ENCODE assay signal across 19 mouse cellular contexts in genomic region chr6:54569776-54570175, GRCm38 (mm10). TPM values are rescaled to one million over a fixed set of nuclear protein-coding genes. Genes with fewer than 3 reads are reported as not detected.
DNase-seq lines count a peak whose midpoint lies in the region; ATAC-seq and TF ChIP-seq lines count a peak whose summit lies in the region.
"Had no signal": no experiment of that assay in that cellular context is flagged by ENCODE, and none has a peak within 500 bp of the region (broad histone marks: within the 10 kb centered on the region; RNA-seq: fewer than 3 reads in every experiment).

No protein-coding gene starts in this region.

- 0 out of 2 replicates have a peak overlapping the region, but pooled peaks have one; percentile 6 for H3K9ac ChIP-seq in forebrain, postnatal 0 days
- H3K9ac ChIP-seq in hindbrain, postnatal 0 days (replicated peaks; ENCODE audit: low read length), result no peak overlapping the region
- H3K9ac ChIP-seq in kidney, embryonic 16.5 days (replicated peaks; ENCODE audit: low read length), result no peak overlapping the region
- H3K9ac ChIP-seq: intestine, embryonic 15.5 days; limb, embryonic 15.5 days; liver, postnatal 0 days had no signal

- H3K4me2 ChIP-seq in forebrain, postnatal 0 days (ENCODE audit: low read depth), result peak overlapping the region; percentile 26; the same call in 1 of the 2 replicates
- H3K4me2 ChIP-seq in hindbrain, postnatal 0 days (ENCODE audit: low read depth, low read length), result peak overlapping the region; percentile 19; the same call in 1 of the 2 replicates
- no peak overlapping the region for H3K4me2 ChIP-seq in kidney, embryonic 16.5 days (replicated peaks; ENCODE audit: low read depth, low read length)
- H3K4me2 ChIP-seq: intestine, embryonic 15.5 days; limb, embryonic 15.5 days had no signal

- no peaks in the 10 kb centered on the region for H3K27me3 ChIP-seq in forebrain, postnatal 0 days (ENCODE audit: insufficient read depth, low read length)
- no peaks in the 10 kb centered on the region for H3K27me3 ChIP-seq in hindbrain, postnatal 0 days (ENCODE audit: insufficient read depth, low read length)
- peaks cover 2% of the 10 kb centered on the region; the same call in 1 of the 2 replicates for H3K27me3 ChIP-seq in kidney, embryonic 16.5 days (ENCODE audit: insufficient read depth, low read length)
- H3K27me3 ChIP-seq: intestine, embryonic 15.5 days; limb, embryonic 15.5 days had no signal

- peak; percentile 24 for DNase-seq in right cerebral cortex, postnatal 14 days
- DNase-seq in right cerebral cortex, postnatal 25 days, result no peak
- no peak for DNase-seq in forebrain, postnatal 0 days
- peak; percentile 16 for DNase-seq in hindbrain, postnatal 0 days (ENCODE audit: low spot score)
- no peak for DNase-seq in urinary bladder, adult 2 months (ENCODE audit: low spot score)
- DNase-seq: adrenal gland, postnatal 25 days; cerebellum, adult 11 months; cerebellum, postnatal 36 days; gastrocnemius, adult 2 months; heart, adult 2 months; kidney, postnatal 14 days; liver, postnatal 0 days; thymus, adult 2 months had no signal

- TF ChIP-seq CTCF in forebrain, postnatal 0 days (IDR thresholded peaks at IDR 0.05; ENCODE audit: low read depth), result no peak
- TF ChIP-seq CTCF in hindbrain, postnatal 0 days (IDR thresholded peaks at IDR 0.05; ENCODE audit: low read depth), result no peak

- WGBS in forebrain, postnatal 0 days, result 11% methylated on average over 7 of the region's 7 CpGs
- 18% methylated on average over 7 of the region's 7 CpGs for WGBS in hindbrain, postnatal 0 days
- WGBS in kidney, embryonic 16.5 days, result 41% methylated on average over 7 of the region's 7 CpGs

- ATAC-seq in forebrain, postnatal 0 days, result no peak
- no peak for ATAC-seq in hindbrain, postnatal 0 days
- ATAC-seq in activated CD4-positive, CD25-positive, alpha-beta regulatory T cell, adult 4 months, result no peak
- ATAC-seq in kidney, embryonic 16.5 days (ENCODE audit: low FRiP score, low TSS enrichment), result no peak
- ATAC-seq: CD4-positive, CD25-positive, alpha-beta regulatory T cell, adult 4 months; intestine, embryonic 15.5 days; liver, postnatal 0 days had no signal

- no peaks in the 10 kb centered on the region for H3K36me3 ChIP-seq in forebrain, postnatal 0 days (ENCODE audit: insufficient read depth)
- H3K36me3 ChIP-seq in hindbrain, postnatal 0 days (ENCODE audit: insufficient read depth, low read length), result no peaks in the 10 kb centered on the region
- no peaks in the 10 kb centered on the region for H3K36me3 ChIP-seq in kidney, embryonic 16.5 days (ENCODE audit: insufficient read depth, low read length)
- H3K36me3 ChIP-seq: intestine, embryonic 15.5 days; limb, embryonic 15.5 days had no signal

- H3K9me3 ChIP-seq in forebrain, postnatal 0 days (ENCODE audit: low read length), result no peaks in the 10 kb centered on the region
- no peaks in the 10 kb centered on the region for H3K9me3 ChIP-seq in hindbrain, postnatal 0 days (ENCODE audit: low read length)
- H3K9me3 ChIP-seq in kidney, embryonic 16.5 days (ENCODE audit: low read length), result no peaks in the 10 kb centered on the region
- H3K9me3 ChIP-seq: intestine, embryonic 15.5 days; limb, embryonic 15.5 days had no signal

- peak overlapping the region; percentile 46 for H3K27ac ChIP-seq in forebrain, postnatal 0 days (ENCODE audit: low read depth, low read length)
- peak overlapping the region; percentile 48; the same call in 1 of the 2 replicates for H3K27ac ChIP-seq in hindbrain, postnatal 0 days
- H3K27ac ChIP-seq in kidney, embryonic 16.5 days (ENCODE audit: low read length), result no peak overlapping the region
- H3K27ac ChIP-seq: gastrocnemius, adult 2 months; heart, adult 2 months; intestine, embryonic 15.5 days; limb, embryonic 15.5 days had no signal

- no peak overlapping the region for H3K4me3 ChIP-seq in forebrain, postnatal 0 days (ENCODE audit: low read depth, low read length)
- H3K4me3 ChIP-seq in hindbrain, postnatal 0 days (ENCODE audit: low read length), result no peak overlapping the region
- no peak overlapping the region for H3K4me3 ChIP-seq in kidney, embryonic 16.5 days (ENCODE audit: low read length)
- H3K4me3 ChIP-seq: gastrocnemius, adult 2 months; heart, adult 2 months; intestine, embryonic 15.5 days; limb, embryonic 15.5 days had no signal

- peaks cover 21% of the 10 kb centered on the region for H3K4me1 ChIP-seq in forebrain, postnatal 0 days (ENCODE audit: insufficient read depth)
- H3K4me1 ChIP-seq in hindbrain, postnatal 0 days (ENCODE audit: insufficient read depth, low read length), result peaks cover 4% of the 10 kb centered on the region; the same call in 1 of the 2 replicates
- peaks cover 36% of the 10 kb centered on the region for H3K4me1 ChIP-seq in kidney, embryonic 16.5 days (ENCODE audit: insufficient read depth, low read length)

RNA-seq across cellular contexts. Expression of gene Scrn1, which starts 3.5 kb away (rescaled TPM):
- 189 and 195 TPM in 2 replicates for total RNA-seq in forebrain, postnatal 0 days (2014; rRNA removed)
- polyA plus RNA-seq in forebrain, postnatal 0 days (2015; fragmentation: Nextera tagmentation; extraction: Ambion mirVana), result 95.5 and 122 TPM in 2 replicates
- total RNA-seq in hindbrain, postnatal 0 days (2014; rRNA removed), result 117 and 121 TPM in 2 replicates
- 91.7 and 93.2 TPM in 2 replicates for polyA plus RNA-seq in hindbrain, postnatal 0 days (2015; fragmentation: Nextera tagmentation; extraction: Ambion mirVana)
- polyA plus RNA-seq in activated CD4-positive, CD25-positive, alpha-beta regulatory T cell, adult 4 months (2017; shearing (Covaris generic)), result not detected
- polyA plus RNA-seq in urinary bladder, adult 2 months (2012; rRNA removed), result 6.3 and 13.0 TPM in 2 replicates
- polyA plus RNA-seq in kidney, embryonic 16.5 days (2015; fragmentation: Nextera tagmentation; extraction: Ambion mirVana), result 7.7 and 8.8 TPM in 2 replicates
- total RNA-seq: MEL had no signal

RNA-seq across cellular contexts. Expression of gene Plekha8, which starts 25.1 kb away (rescaled TPM):
- total RNA-seq in forebrain, postnatal 0 days (2014; rRNA removed), result 14.8 and 19.3 TPM in 2 replicates
- polyA plus RNA-seq in forebrain, postnatal 0 days (2015; fragmentation: Nextera tagmentation; extraction: Ambion mirVana), result 4.5 and 4.7 TPM in 2 replicates
- 12.9 and 13.4 TPM in 2 replicates for total RNA-seq in hindbrain, postnatal 0 days (2014; rRNA removed)
- polyA plus RNA-seq in hindbrain, postnatal 0 days (2015; fragmentation: Nextera tagmentation; extraction: Ambion mirVana), result 4.8 and 4.9 TPM in 2 replicates
- 1 to 10 TPM in 1 of 2 experiments, under 1 TPM in 1; 0.89 to 1.3 TPM for polyA plus RNA-seq in activated CD4-positive, CD25-positive, alpha-beta regulatory T cell, adult 4 months (2017; shearing (Covaris generic))
- polyA plus RNA-seq in urinary bladder, adult 2 months (2012; rRNA removed), result 4.9 and 5.6 TPM in 2 replicates
- polyA plus RNA-seq in kidney, embryonic 16.5 days (2015; fragmentation: Nextera tagmentation; extraction: Ambion mirVana), result 10.4 and 10.7 TPM in 2 replicates

RNA-seq across cellular contexts. Expression of gene Fkbp14, which starts 27.3 kb away (rescaled TPM):
- total RNA-seq in forebrain, postnatal 0 days (2014; rRNA removed), result 5.2 and 9.6 TPM in 2 replicates
- polyA plus RNA-seq in forebrain, postnatal 0 days (2015; fragmentation: Nextera tagmentation; extraction: Ambion mirVana), result 4.1 and 4.5 TPM in 2 replicates
- total RNA-seq in hindbrain, postnatal 0 days (2014; rRNA removed), result 4.9 and 5.7 TPM in 2 replicates
- 6.9 TPM in 2 replicates for polyA plus RNA-seq in hindbrain, postnatal 0 days (2015; fragmentation: Nextera tagmentation; extraction: Ambion mirVana)
- polyA plus RNA-seq in activated CD4-positive, CD25-positive, alpha-beta regulatory T cell, adult 4 months (2017; shearing (Covaris generic)), result not detected
- polyA plus RNA-seq in urinary bladder, adult 2 months (2012; rRNA removed), result 24.5 and 30.0 TPM in 2 replicates
- polyA plus RNA-seq in kidney, embryonic 16.5 days (2015; fragmentation: Nextera tagmentation; extraction: Ambion mirVana), result 30.3 and 30.9 TPM in 2 replicates
- polyA plus RNA-seq: CD4-positive, CD25-positive, alpha-beta regulatory T cell, adult 4 months had no signal

Comparison
In these comparisons a context has a peak if more than half of its experiments do, and no peak if none do; other contexts are left out.
1. DNase-seq: peak in right cerebral cortex, postnatal 14 days (single experiment) and hindbrain, postnatal 0 days (single experiment); none in right cerebral cortex, postnatal 25 days (single experiment), forebrain, postnatal 0 days (single experiment) and urinary bladder, adult 2 months (single experiment).